8 mouse cellular contexts compared by ENCODE assay signal in the genomic region with DNA sequence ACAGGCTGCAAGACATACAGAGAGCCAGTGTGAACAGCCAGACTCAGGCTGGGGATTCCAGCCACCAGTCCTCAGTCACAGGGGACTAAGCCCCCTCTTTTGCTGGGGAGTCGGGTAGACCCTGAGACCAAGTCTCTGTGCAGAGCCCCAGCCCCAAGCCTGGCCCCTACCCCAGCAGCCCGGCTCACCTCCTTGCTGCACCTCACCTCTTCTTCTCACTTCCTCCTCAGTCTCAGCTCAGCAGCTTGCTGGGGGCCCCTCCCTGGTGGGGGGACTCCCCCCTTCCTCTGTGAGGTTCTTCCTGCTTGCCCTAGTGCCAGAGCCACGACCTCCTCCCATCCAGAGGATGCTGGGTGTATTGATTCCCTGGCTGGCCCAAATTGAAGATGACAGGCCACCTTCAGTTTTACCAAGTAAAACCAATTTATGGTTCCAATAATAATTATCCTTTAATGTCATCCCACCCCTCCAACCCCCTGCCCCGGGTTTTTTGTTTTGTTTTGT. TPM values are rescaled to one million over a fixed set of nuclear protein-coding genes. Genes with fewer than 3 reads are reported as not detected.
DNase-seq lines count a peak whose midpoint lies in the region; ATAC-seq lines count a peak whose summit lies in the region.

A gene (minus strand): TSS at position 454 of the 504 bp plus-strand sequence.

- peak within 1 kb of the TSS; percentile 96 for H3K4me2 ChIP-seq in hindbrain, embryonic 13.5 days
- peak within 1 kb of the TSS; percentile 93 for H3K4me2 ChIP-seq in neural tube, embryonic 15.5 days

- DNase-seq in cerebellum, adult 11-12 months = peak; percentile 68
- no peak for DNase-seq in cerebellum, adult 8-10 months
- peak; percentile 66 for DNase-seq in lung, adult 18-20 months
- DNase-seq in retina, embryonic 14.5 days (ENCODE audit: low spot score) = no peak
- no peak for DNase-seq in cerebellum, postnatal 10 days

- H3K36me3 ChIP-seq in hindbrain, embryonic 13.5 days = peaks cover 29% of the 10 kb centered on the region
- H3K36me3 ChIP-seq in neural tube, embryonic 15.5 days = peaks cover 26% of the 10 kb centered on the region

- H3K9ac ChIP-seq in hindbrain, embryonic 13.5 days = peak within 1 kb of the TSS; percentile 99
- H3K9ac ChIP-seq in neural tube, embryonic 15.5 days (replicated peaks) = peak within 1 kb of the TSS; percentile 99

- WGBS in hindbrain, embryonic 13.5 days = 76% methylated on average over 4 of the region's 4 CpGs
- 68% methylated on average over 4 of the region's 4 CpGs for WGBS in neural tube, embryonic 15.5 days

- peak within 1 kb of the TSS; percentile 94 for H3K27ac ChIP-seq in hindbrain, embryonic 13.5 days
- peak within 1 kb of the TSS; percentile 94 for H3K27ac ChIP-seq in neural tube, embryonic 15.5 days (replicated peaks)

- no peaks in the 10 kb centered on the region for H3K9me3 ChIP-seq in hindbrain, embryonic 13.5 days
- H3K9me3 ChIP-seq in neural tube, embryonic 15.5 days (replicated peaks) = no peaks in the 10 kb centered on the region

- H3K27me3 ChIP-seq in hindbrain, embryonic 13.5 days = no peaks in the 10 kb centered on the region
- no peaks in the 10 kb centered on the region for H3K27me3 ChIP-seq in neural tube, embryonic 15.5 days (replicated peaks)

- ATAC-seq in activated CD4-positive, CD25-positive, alpha-beta regulatory T cell, adult 4 months = peak; percentile 72
- no peak for ATAC-seq in hindbrain, embryonic 13.5 days (ENCODE audit: low FRiP score)
- ATAC-seq in neural tube, embryonic 15.5 days (ENCODE audit: low FRiP score) = no peak

- H3K4me1 ChIP-seq in hindbrain, embryonic 13.5 days (replicated peaks) = peaks cover 30% of the 10 kb centered on the region
- H3K4me1 ChIP-seq in neural tube, embryonic 15.5 days = peaks cover 40% of the 10 kb centered on the region

- peak within 1 kb of the TSS; percentile 97 for H3K4me3 ChIP-seq in hindbrain, embryonic 13.5 days
- H3K4me3 ChIP-seq in neural tube, embryonic 15.5 days (replicated peaks) = peak within 1 kb of the TSS; percentile 97

RNA-seq across cellular contexts. Expression of the gene that starts here (rescaled TPM):
- polyA plus RNA-seq in activated CD4-positive, CD25-positive, alpha-beta regulatory T cell, adult 4 months (2017; shearing (Covaris generic)) = 100 to 1,000 TPM; 548 to 733 TPM
- 0.88 and 1.1 TPM in 2 replicates for polyA plus RNA-seq in hindbrain, embryonic 13.5 days (2015; fragmentation: Nextera tagmentation; extraction: Ambion mirVana)
- 0.74 and 20.7 TPM in 2 replicates for polyA plus RNA-seq in neural tube, embryonic 15.5 days (2015; fragmentation: Nextera tagmentation; extraction: Ambion mirVana)

Comparison
In these comparisons a context has a peak if more than half of its experiments do, and no peak if none do; other contexts are left out.
1. RNA of the gene that starts here (polyA plus RNA-seq): 548 to 733 TPM in activated CD4-positive, CD25-positive, alpha-beta regulatory T cell, adult 4 months; 0.88 to 1.1 TPM in hindbrain, embryonic 13.5 days and 0.74 to 20.7 TPM in neural tube, embryonic 15.5 days; every median in the first group is over 10 times any median in the second.
2. DNase-seq: peak in cerebellum, adult 11-12 months (single experiment) and lung, adult 18-20 months (2 of 2); none in cerebellum, adult 8-10 months (single experiment), retina, embryonic 14.5 days (single experiment) and cerebellum, postnatal 10 days (0 of 2).